Mouse (Mus musculus) neural tube, embryonic 10.5 days (tissue): Measurements from ENCODE around the gene Nek11.
"Not testable (repeated sequence)": the region's sequence is repeated elsewhere in the genome, so short reads cannot be mapped to it uniquely, and the experiment has no call there.

Experiments
- DNase-seq: peaks from one replicate; pipeline ENCODE4 v3.0.0-alpha.2; 2017; ENCODE audit warnings: low spot score; ENCODE audit errors: extremely low spot score

Gene Nek11

GRCm38 (mm10) chr9:105139204-105139603, 256.1 kb downstream of the Nek11 start:
- DNase-seq = no peak

- no peak for DNase-seq
Measured at GRCm38 (mm10) chr9:105136404-105136803, 258.9 kb downstream of the Nek11 start.

- no peak for DNase-seq
Measured at GRCm38 (mm10) chr9:105134536-105134935, 260.8 kb downstream of the Nek11 start.

- no peak for DNase-seq
Measured at GRCm38 (mm10) chr9:105132002-105132367, 263.3 kb downstream of the Nek11 start.

- peak; percentile 90 for DNase-seq
Measured at GRCm38 (mm10) chr9:105131253-105132001, 263.9 kb downstream of the Nek11 start, which contains the start of gene Nudt16. TSS of gene Nudt16 (minus strand) at chr9:105131824.

- no peak for DNase-seq
Measured at GRCm38 (mm10) chr9:105130331-105130730, 265.0 kb downstream of the Nek11 start.

- not testable (repeated sequence) for DNase-seq
Measured at GRCm38 (mm10) chr9:105125206-105125605, 270.1 kb downstream of the Nek11 start.
